Mouse (Mus musculus): ENCODE measurements around the gene Zfp94.

- peak; percentile 69 for TF ChIP-seq CTCF (IDR thresholded peaks at IDR 0.05; ENCODE audit: low read depth, low read length)
- no peak for TF ChIP-seq POLR2A (IDR thresholded peaks at IDR 0.05; ENCODE audit: insufficient read depth, low read length)
- 0 out of 2 replicates have a peak, but pooled peaks have one; percentile 15 for TF ChIP-seq EP300 (IDR thresholded peaks at IDR 0.05; ENCODE audit: insufficient read depth, low read depth, low read length)
Measured at GRCm38 (mm10) chr7:24364827-24365226, 48.4 kb upstream of the Zfp94 start.

Data from ES-Bruce4 (cell line).